In genomic region chr10:110794564-110795205, GRCm38 (mm10) we compare ENCODE assay signal across 8 mouse cellular contexts. TPM values are rescaled to one million over a fixed set of nuclear protein-coding genes. Genes with fewer than 3 reads are reported as not detected.
DNase-seq lines count a peak whose midpoint lies in the region; ATAC-seq and TF ChIP-seq lines count a peak whose summit lies in the region.

No protein-coding gene starts in this region.

- TF ChIP-seq EP300 in heart, postnatal 0 days (IDR thresholded peaks at IDR 0.05; ENCODE audit: low read depth) = no peak

- H3K9me3 ChIP-seq in embryonic facial prominence, embryonic 13.5 days = no peaks in the 10 kb centered on the region
- H3K9me3 ChIP-seq in heart, postnatal 0 days (replicated peaks; ENCODE audit: control insufficient read depth, low read length) = no peaks in the 10 kb centered on the region

- peak; percentile 23 for DNase-seq in ovary, postnatal 36 days (ENCODE audit: low spot score)
- DNase-seq in ovary, postnatal 10 days (ENCODE audit: low spot score) = no peak
- peak; percentile 31 for DNase-seq in adrenal gland, adult 2 months
- DNase-seq in heart, postnatal 0 days (ENCODE audit: low spot score) = peak; percentile 57
- peak; percentile 36 to 69 for DNase-seq in kidney, postnatal 36 days
- peak; percentile 28 for DNase-seq in skeletal muscle tissue, adult 2 months (ENCODE audit: low read depth, low spot score)

- no peak overlapping the region for H3K27ac ChIP-seq in embryonic facial prominence, embryonic 13.5 days
- H3K27ac ChIP-seq in heart, postnatal 0 days (ENCODE audit: low read depth) = no peak overlapping the region

- H3K4me1 ChIP-seq in embryonic facial prominence, embryonic 13.5 days = peaks cover 9% of the 10 kb centered on the region
- no peaks in the 10 kb centered on the region for H3K4me1 ChIP-seq in heart, postnatal 0 days (ENCODE audit: control insufficient read depth, insufficient read depth)

- peak; percentile 85 for TF ChIP-seq CTCF in heart, postnatal 0 days (IDR thresholded peaks at IDR 0.05; ENCODE audit: low read depth)

- H3K4me2 ChIP-seq in embryonic facial prominence, embryonic 13.5 days = peak overlapping the region; percentile 47
- peak overlapping the region; percentile 52 for H3K4me2 ChIP-seq in heart, postnatal 0 days (ENCODE audit: low read depth, low read length)

- 8% methylated on average over 12 of the region's 12 CpGs for WGBS in embryonic facial prominence, embryonic 13.5 days
- WGBS in heart, postnatal 0 days = 13% methylated on average over 12 of the region's 12 CpGs

- peak overlapping the region; percentile 6; the same call in 1 of the 2 replicates for H3K4me3 ChIP-seq in embryonic facial prominence, embryonic 13.5 days
- no peak overlapping the region for H3K4me3 ChIP-seq in heart, postnatal 0 days (ENCODE audit: low read depth, low read length)

- no peak for ATAC-seq in embryonic facial prominence, embryonic 13.5 days (ENCODE audit: insufficient number of reproducible peaks, insufficient read depth, low FRiP score, low TSS enrichment, low read depth)
- peak; percentile 18; the same call in 1 of the 2 replicates for ATAC-seq in heart, postnatal 0 days (ENCODE audit: insufficient read depth, low read depth)
- peak; percentile 97 for ATAC-seq in megakaryocyte, adult 5-6 weeks (ENCODE audit: poor library complexity, severe bottlenecking)

- H3K36me3 ChIP-seq in embryonic facial prominence, embryonic 13.5 days = no peaks in the 10 kb centered on the region
- no peaks in the 10 kb centered on the region for H3K36me3 ChIP-seq in heart, postnatal 0 days (replicated peaks; ENCODE audit: control insufficient read depth, insufficient read depth, low read length)

- no peak overlapping the region for H3K9ac ChIP-seq in embryonic facial prominence, embryonic 13.5 days
- H3K9ac ChIP-seq in heart, postnatal 0 days (replicated peaks; ENCODE audit: low read depth, low read length) = no peak overlapping the region

- H3K27me3 ChIP-seq in embryonic facial prominence, embryonic 13.5 days = no peaks in the 10 kb centered on the region
- H3K27me3 ChIP-seq in heart, postnatal 0 days (ENCODE audit: control insufficient read depth, insufficient read depth, low read length) = no peaks in the 10 kb centered on the region

RNA-seq across cellular contexts. Expression of gene E2f7, which starts 49.4 kb away (rescaled TPM):
- 1 to 10 TPM; 1.4 TPM for total RNA-seq in adrenal gland, adult 2 months (2021)
- 0.08 and 2.0 TPM in 2 replicates for polyA plus RNA-seq in adrenal gland, adult 2 months (2012; rRNA removed)
- 24.3 and 24.9 TPM in 2 replicates for polyA plus RNA-seq in embryonic facial prominence, embryonic 13.5 days (2015; fragmentation: Nextera tagmentation; extraction: Ambion mirVana)
- total RNA-seq in heart, postnatal 0 days (2014; rRNA removed; ENCODE audit: low replicate concordance) = 6.1 and 17.1 TPM in 2 replicates
- 3.7 and 4.7 TPM in 2 replicates for polyA plus RNA-seq in heart, postnatal 0 days (2015; fragmentation: Nextera tagmentation; extraction: Ambion mirVana)
- total RNA-seq in megakaryocyte, adult 5-6 weeks (2015) = 13.3 and 16.5 TPM in 2 replicates
- 10.6 and 13.0 TPM in 2 replicates for total RNA-seq in megakaryocyte, adult 5-6 weeks (2017)
